Comparison of ENCODE assay signal across 7 mouse cellular contexts in the genomic region with DNA sequence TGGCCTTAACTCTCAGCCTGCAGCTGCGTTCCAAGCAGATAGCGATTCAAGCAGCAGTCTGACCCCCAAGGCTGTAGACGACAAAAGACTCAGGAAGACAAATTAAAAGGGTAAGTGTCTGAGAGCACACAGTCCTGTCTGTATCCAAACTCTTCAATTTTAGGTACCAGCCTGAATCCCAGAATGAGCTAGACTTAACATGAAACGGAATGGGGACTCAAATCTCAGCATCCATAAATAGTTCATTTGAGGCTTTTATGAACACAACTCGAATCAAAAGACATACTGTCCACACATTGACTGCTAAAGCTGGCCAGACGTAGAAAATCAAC. TPM values are rescaled to one million over a fixed set of nuclear protein-coding genes. Genes with fewer than 3 reads are reported as not detected.
DNase-seq lines count a peak whose midpoint lies in the region; ATAC-seq and TF ChIP-seq lines count a peak whose summit lies in the region.

No protein-coding gene starts in this region.

- H3K36me3 ChIP-seq in lung, embryonic 15.5 days, result peaks cover 10% of the 10 kb centered on the region
- peaks cover 5% of the 10 kb centered on the region; the same call in 1 of the 2 replicates for H3K36me3 ChIP-seq in forebrain, embryonic 12.5 days (replicated peaks)
- H3K36me3 ChIP-seq in limb, embryonic 13.5 days, result peaks cover 23% of the 10 kb centered on the region
- H3K36me3 ChIP-seq in small intestine, adult 2 months (ENCODE audit: control insufficient read depth, insufficient read depth, low read length), result peaks cover 40% of the 10 kb centered on the region

- peaks cover 6% of the 10 kb centered on the region; the same call in 1 of the 2 replicates for H3K4me1 ChIP-seq in lung, embryonic 15.5 days
- H3K4me1 ChIP-seq in forebrain, embryonic 12.5 days, result peaks cover 40% of the 10 kb centered on the region
- H3K4me1 ChIP-seq in limb, embryonic 13.5 days, result peaks cover 27% of the 10 kb centered on the region
- peaks cover 2% of the 10 kb centered on the region; the same call in 1 of the 2 replicates for H3K4me1 ChIP-seq in small intestine, adult 2 months (ENCODE audit: control insufficient read depth, insufficient read depth, insufficient read length, low read length)

- H3K27ac ChIP-seq in lung, embryonic 15.5 days, result peak overlapping the region; percentile 93
- peak overlapping the region; percentile 95 for H3K27ac ChIP-seq in forebrain, embryonic 12.5 days
- H3K27ac ChIP-seq in limb, embryonic 13.5 days, result peak overlapping the region; percentile 98
- peak overlapping the region; percentile 48 for H3K27ac ChIP-seq in small intestine, adult 2 months (ENCODE audit: insufficient read depth, low read depth, low read length)

- H3K27me3 ChIP-seq in lung, embryonic 15.5 days, result no peaks in the 10 kb centered on the region
- H3K27me3 ChIP-seq in forebrain, embryonic 12.5 days, result no peaks in the 10 kb centered on the region
- H3K27me3 ChIP-seq in limb, embryonic 13.5 days, result no peaks in the 10 kb centered on the region
- H3K27me3 ChIP-seq in small intestine, adult 2 months (ENCODE audit: control insufficient read depth, insufficient read depth, low read length), result no peaks in the 10 kb centered on the region

- intact Hi-C loops in left cerebral cortex, postnatal 14 days (cut with DNase I), result loop anchor here (10.0 kb wide), 1 partner anchor 56 kb away; a partner anchor contains a TSS

- no peak for DNase-seq in lung, postnatal 14 days
- DNase-seq in left cerebral cortex, postnatal 14 days (ENCODE audit: low spot score in 2 of 2), result no peak
- DNase-seq in gastrocnemius, adult 8-10 months (ENCODE audit: low spot score in 2 of 2), result no peak

- peak overlapping the region; percentile 56 for H3K4me2 ChIP-seq in lung, embryonic 15.5 days
- H3K4me2 ChIP-seq in forebrain, embryonic 12.5 days, result peak overlapping the region; percentile 35
- peak overlapping the region; percentile 76 for H3K4me2 ChIP-seq in limb, embryonic 13.5 days (replicated peaks)

- peak overlapping the region; percentile 53 for H3K9ac ChIP-seq in lung, embryonic 15.5 days
- peak overlapping the region; percentile 47 for H3K9ac ChIP-seq in forebrain, embryonic 12.5 days
- H3K9ac ChIP-seq in limb, embryonic 13.5 days, result peak overlapping the region; percentile 91

- 21% methylated on average over 6 of the region's 6 CpGs for WGBS in lung, embryonic 15.5 days
- WGBS in forebrain, embryonic 12.5 days, result 30% methylated on average over 6 of the region's 6 CpGs
- WGBS in limb, embryonic 13.5 days, result 1% methylated on average over 6 of the region's 6 CpGs
- 72% methylated on average over 6 of the region's 6 CpGs for WGBS in small intestine, adult 2 months

- H3K9me3 ChIP-seq in lung, embryonic 15.5 days, result no peaks in the 10 kb centered on the region
- no peaks in the 10 kb centered on the region for H3K9me3 ChIP-seq in forebrain, embryonic 12.5 days
- 0 out of 2 replicates have a peak, but pooled peaks cover 3% of the 10 kb centered on the region for H3K9me3 ChIP-seq in limb, embryonic 13.5 days

- peak overlapping the region; percentile 50 for H3K4me3 ChIP-seq in lung, embryonic 15.5 days
- H3K4me3 ChIP-seq in forebrain, embryonic 12.5 days (replicated peaks), result peak overlapping the region; percentile 21
- H3K4me3 ChIP-seq in limb, embryonic 13.5 days, result peak overlapping the region; percentile 71
- peak overlapping the region; percentile 32 for H3K4me3 ChIP-seq in small intestine, adult 2 months (ENCODE audit: low read depth, low read length)

- ATAC-seq in lung, embryonic 15.5 days (ENCODE audit: borderline replicate concordance, extremely low read depth, low FRiP score, low TSS enrichment), result no peak
- no peak; the same call in 1 of the 2 replicates for ATAC-seq in forebrain, embryonic 12.5 days (ENCODE audit: low FRiP score)
- no peak for ATAC-seq in limb, embryonic 13.5 days (ENCODE audit: low FRiP score, low read depth)

- no peak for TF ChIP-seq CTCF in small intestine, adult 2 months (IDR thresholded peaks at IDR 0.05; ENCODE audit: extremely low read depth, insufficient read length, insufficient replicate concordance, low read depth, low read length)

- no peak for TF ChIP-seq POLR2A in small intestine, adult 2 months (IDR thresholded peaks at IDR 0.05; ENCODE audit: low read depth, low read length)

RNA-seq across cellular contexts. Expression of a gene that starts 46.4 kb away (rescaled TPM):
- 75.3 and 78.0 TPM in 2 replicates for polyA plus RNA-seq in lung, embryonic 15.5 days (2015; fragmentation: Nextera tagmentation; extraction: Ambion mirVana)
- polyA plus RNA-seq in forebrain, embryonic 12.5 days (2016; fragmentation: Nextera tagmentation; extraction: Ambion mirVana), result 64.7 and 67.1 TPM in 2 replicates
- polyA plus RNA-seq in limb, embryonic 13.5 days (2015; fragmentation: Nextera tagmentation; extraction: Ambion mirVana), result 80.6 and 85.0 TPM in 2 replicates
- 6.9 and 8.2 TPM in 2 replicates for polyA plus RNA-seq in small intestine, adult 2 months (2012; rRNA removed)
- total RNA-seq in left cerebral cortex, postnatal 14 days (2021), result 10 to 100 TPM; 38.9 to 39.6 TPM
- total RNA-seq in gastrocnemius, adult 8-10 months (2022), result 1 to 10 TPM; 3.1 to 4.9 (median 3.5) TPM

RNA-seq across cellular contexts. Expression of a gene that starts 56.2 kb away (rescaled TPM):
- polyA plus RNA-seq in lung, embryonic 15.5 days (2015; fragmentation: Nextera tagmentation; extraction: Ambion mirVana), result 37.9 and 43.6 TPM in 2 replicates
- polyA plus RNA-seq in forebrain, embryonic 12.5 days (2016; fragmentation: Nextera tagmentation; extraction: Ambion mirVana), result 41.0 and 47.5 TPM in 2 replicates
- polyA plus RNA-seq in limb, embryonic 13.5 days (2015; fragmentation: Nextera tagmentation; extraction: Ambion mirVana), result 88.8 and 101 TPM in 2 replicates
- 26.1 and 47.7 TPM in 2 replicates for polyA plus RNA-seq in small intestine, adult 2 months (2012; rRNA removed)
- total RNA-seq in left cerebral cortex, postnatal 14 days (2021), result 10 to 100 TPM; 10.2 to 13.4 TPM
- 1 to 10 TPM; 5.8 to 9.4 (median 6.5) TPM for total RNA-seq in gastrocnemius, adult 8-10 months (2022)

Comparison
In these comparisons a context has a peak if more than half of its experiments do, and no peak if none do; other contexts are left out.
1. H3K27ac ChIP-seq: peak in every context shown above with its lines; median percentile 98 in limb, embryonic 13.5 days; 95 in forebrain, embryonic 12.5 days; 93 in lung, embryonic 15.5 days; 48 in small intestine, adult 2 months.
2. H3K4me3 ChIP-seq: peak in every context shown above with its lines; median percentile 71 in limb, embryonic 13.5 days; 50 in lung, embryonic 15.5 days; 32 in small intestine, adult 2 months; 21 in forebrain, embryonic 12.5 days.